Comparison of ENCODE assay signal across 13 mouse cellular contexts in the genomic region with DNA sequence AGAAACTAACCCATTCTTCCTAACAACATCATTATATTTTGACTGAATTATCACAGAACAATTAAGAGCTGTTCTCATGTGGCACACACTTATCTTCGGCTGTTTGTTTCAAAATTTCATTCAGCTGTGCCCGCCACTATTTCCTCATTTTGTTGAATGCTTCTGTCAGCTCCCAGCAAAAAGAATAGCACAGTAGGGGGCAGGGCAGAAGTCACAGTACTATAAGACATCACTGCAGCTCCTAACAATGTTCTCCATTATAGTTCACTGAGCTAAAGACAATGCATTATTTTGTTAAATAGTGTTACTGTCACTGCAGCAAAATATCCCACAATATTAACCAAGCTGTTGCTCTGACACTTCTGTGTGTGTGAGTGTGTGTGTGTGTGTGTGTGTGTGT.
DNase-seq lines count a peak whose midpoint lies in the region; ATAC-seq and TF ChIP-seq lines count a peak whose summit lies in the region.
"Had no signal": no experiment of that assay in that cellular context is flagged by ENCODE, and none has a peak within 500 bp of the region (broad histone marks: within the 10 kb centered on the region; RNA-seq: fewer than 3 reads in every experiment).

No protein-coding gene starts in this region.

- H3K4me3 ChIP-seq in forebrain, embryonic 13.5 days = no peak overlapping the region
- no peak overlapping the region for H3K4me3 ChIP-seq in forebrain, embryonic 15.5 days
- no peak overlapping the region for H3K4me3 ChIP-seq in neural tube, embryonic 11.5 days (ENCODE audit: low read depth, low read length)
- H3K4me3 ChIP-seq in hindbrain, postnatal 0 days (ENCODE audit: low read length) = no peak overlapping the region
- H3K4me3 ChIP-seq in gastrocnemius, adult 2 months = no peak overlapping the region
- H3K4me3 ChIP-seq: limb, embryonic 10.5 days; liver, embryonic 15.5 days had no signal

- H3K4me1 ChIP-seq in forebrain, embryonic 13.5 days = no peaks in the 10 kb centered on the region
- H3K4me1 ChIP-seq in forebrain, embryonic 15.5 days = no peaks in the 10 kb centered on the region
- H3K4me1 ChIP-seq in neural tube, embryonic 11.5 days (ENCODE audit: control insufficient read depth, insufficient read depth, low read length) = peaks cover 9% of the 10 kb centered on the region; the same call in 1 of the 2 replicates
- no peaks in the 10 kb centered on the region for H3K4me1 ChIP-seq in hindbrain, postnatal 0 days (ENCODE audit: insufficient read depth, low read length)
- H3K4me1 ChIP-seq: liver, embryonic 15.5 days had no signal

- no peaks in the 10 kb centered on the region for H3K27me3 ChIP-seq in forebrain, embryonic 13.5 days
- H3K27me3 ChIP-seq in forebrain, embryonic 15.5 days = no peaks in the 10 kb centered on the region
- no peaks in the 10 kb centered on the region for H3K27me3 ChIP-seq in neural tube, embryonic 11.5 days (ENCODE audit: control insufficient read depth, insufficient read depth, low read length)
- no peaks in the 10 kb centered on the region for H3K27me3 ChIP-seq in hindbrain, postnatal 0 days (ENCODE audit: insufficient read depth, low read length)
- H3K27me3 ChIP-seq: liver, embryonic 15.5 days had no signal

- no peak overlapping the region for H3K9ac ChIP-seq in forebrain, embryonic 13.5 days
- no peak overlapping the region for H3K9ac ChIP-seq in forebrain, embryonic 15.5 days (replicated peaks)
- no peak overlapping the region for H3K9ac ChIP-seq in neural tube, embryonic 11.5 days (ENCODE audit: low read length)
- H3K9ac ChIP-seq in hindbrain, postnatal 0 days (replicated peaks; ENCODE audit: low read length) = no peak overlapping the region
- H3K9ac ChIP-seq: liver, embryonic 15.5 days had no signal

- H3K4me2 ChIP-seq in forebrain, embryonic 13.5 days = no peak overlapping the region
- H3K4me2 ChIP-seq in forebrain, embryonic 15.5 days (replicated peaks) = no peak overlapping the region
- no peak overlapping the region for H3K4me2 ChIP-seq in neural tube, embryonic 11.5 days (ENCODE audit: low read depth)
- no peak overlapping the region for H3K4me2 ChIP-seq in hindbrain, postnatal 0 days (ENCODE audit: low read depth, low read length)
- H3K4me2 ChIP-seq: liver, embryonic 15.5 days had no signal

- peak; percentile 28 for DNase-seq in neural tube, embryonic 11.5 days (ENCODE audit: low spot score)
- no peak for DNase-seq in neural tube, embryonic 10.5 days (ENCODE audit: extremely low spot score, low spot score)
- DNase-seq in hindbrain, postnatal 0 days (ENCODE audit: low spot score) = peak; percentile 51
- no peak for DNase-seq in adrenal gland, postnatal 36 days
- no peak for DNase-seq in gastrocnemius, adult 2 months
- DNase-seq in lung, postnatal 14 days = no peak
- DNase-seq: cerebellum, adult 9-10 months; kidney, adult 2 months had no signal

- WGBS in forebrain, embryonic 13.5 days = 0% methylated on average over 2 of the region's 2 CpGs
- WGBS in forebrain, embryonic 15.5 days = 8% methylated on average over 2 of the region's 2 CpGs
- WGBS in neural tube, embryonic 11.5 days = 14% methylated on average over 2 of the region's 2 CpGs
- 13% methylated on average over 2 of the region's 2 CpGs for WGBS in hindbrain, postnatal 0 days

- H3K27ac ChIP-seq in forebrain, embryonic 13.5 days = no peak overlapping the region
- no peak overlapping the region for H3K27ac ChIP-seq in forebrain, embryonic 15.5 days (replicated peaks)
- no peak overlapping the region for H3K27ac ChIP-seq in neural tube, embryonic 11.5 days (ENCODE audit: low read depth, low read length)
- no peak overlapping the region for H3K27ac ChIP-seq in hindbrain, postnatal 0 days
- H3K27ac ChIP-seq in gastrocnemius, adult 2 months = no peak overlapping the region
- H3K27ac ChIP-seq: limb, embryonic 10.5 days; liver, embryonic 15.5 days; macrophage had no signal

- intact Hi-C loops in gastrocnemius, adult 2 months (cut with DNase I) = loop anchor here (10.0 kb wide), 1 partner anchor 478 kb away; no protein-coding TSS in a partner anchor

- H3K36me3 ChIP-seq in forebrain, embryonic 13.5 days (ENCODE audit: poor library complexity, severe bottlenecking) = no peaks in the 10 kb centered on the region
- H3K36me3 ChIP-seq in forebrain, embryonic 15.5 days = no peaks in the 10 kb centered on the region
- H3K36me3 ChIP-seq in neural tube, embryonic 11.5 days (ENCODE audit: control insufficient read depth, insufficient read depth, low read length) = no peaks in the 10 kb centered on the region
- no peaks in the 10 kb centered on the region for H3K36me3 ChIP-seq in hindbrain, postnatal 0 days (ENCODE audit: insufficient read depth, low read length)
- H3K36me3 ChIP-seq: limb, embryonic 10.5 days; liver, embryonic 15.5 days had no signal

- 0 out of 2 replicates have a peak, but pooled peaks have one; percentile 43 for ATAC-seq in forebrain, embryonic 13.5 days
- ATAC-seq in forebrain, embryonic 15.5 days (replicated peaks) = no peak
- 0 out of 2 replicates have a peak, but pooled peaks have one; percentile 49 for ATAC-seq in neural tube, embryonic 11.5 days (ENCODE audit: insufficient read depth, low FRiP score, low TSS enrichment)
- ATAC-seq in hindbrain, postnatal 0 days = no peak

- no peaks in the 10 kb centered on the region for H3K9me3 ChIP-seq in forebrain, embryonic 13.5 days (replicated peaks)
- H3K9me3 ChIP-seq in forebrain, embryonic 15.5 days = no peaks in the 10 kb centered on the region
- no peaks in the 10 kb centered on the region for H3K9me3 ChIP-seq in neural tube, embryonic 11.5 days (ENCODE audit: control insufficient read depth, low read length)
- H3K9me3 ChIP-seq in hindbrain, postnatal 0 days (ENCODE audit: low read length) = no peaks in the 10 kb centered on the region
- H3K9me3 ChIP-seq: limb, embryonic 10.5 days; liver, embryonic 15.5 days had no signal

- TF ChIP-seq CTCF in hindbrain, postnatal 0 days (IDR thresholded peaks at IDR 0.05; ENCODE audit: low read depth) = no peak
- no peak for TF ChIP-seq CTCF in gastrocnemius, adult 2 months (IDR thresholded peaks at IDR 0.05)

Comparison
In these comparisons a context has a peak if more than half of its experiments do, and no peak if none do; other contexts are left out.
1. ATAC-seq: peak in forebrain, embryonic 13.5 days (single experiment) and neural tube, embryonic 11.5 days (single experiment); none in forebrain, embryonic 15.5 days (single experiment) and hindbrain, postnatal 0 days (single experiment).
2. DNase-seq: peak in neural tube, embryonic 11.5 days (single experiment) and hindbrain, postnatal 0 days (single experiment); none in neural tube, embryonic 10.5 days (single experiment), adrenal gland, postnatal 36 days (0 of 2), gastrocnemius, adult 2 months (single experiment) and lung, postnatal 14 days (single experiment).